Mouse (Mus musculus): Measurements from ENCODE around the gene Fignl1.

Gene Fignl1

GRCm38 (mm10) chr11:11808820-11809403 is at the start of gene Fignl1:
Gene Fignl1, minus strand, starts transcription at chr11:11808962.
- DNase-seq (ENCODE audit: low read depth): peak; percentile 99

GRCm38 (mm10) chr11:11856959-11857358 is 48.2 kb upstream of the Fignl1 start:
- no peak for DNase-seq (ENCODE audit: low read depth)

GRCm38 (mm10) chr11:11855685-11856131 is 46.9 kb upstream of the Fignl1 start:
- no peak for DNase-seq (ENCODE audit: low read depth)

GRCm38 (mm10) chr11:11855061-11855672 is 46.4 kb upstream of the Fignl1 start:
- no peak for DNase-seq (ENCODE audit: low read depth)

- no peak for DNase-seq (ENCODE audit: low read depth)
These were observed 45.1 kb upstream of the Fignl1 start for GRCm38 (mm10) chr11:11853731-11854461.

GRCm38 (mm10) chr11:11851957-11852505 is 43.3 kb upstream of the Fignl1 start:
- no peak for DNase-seq (ENCODE audit: low read depth)

- DNase-seq (ENCODE audit: low read depth): no peak
These were observed 41.9 kb upstream of the Fignl1 start for GRCm38 (mm10) chr11:11850476-11851267.

- no peak for DNase-seq (ENCODE audit: low read depth)
These were observed 41.0 kb upstream of the Fignl1 start for GRCm38 (mm10) chr11:11849513-11850311.

- DNase-seq (ENCODE audit: low read depth): no peak
These were observed 39.7 kb upstream of the Fignl1 start for GRCm38 (mm10) chr11:11848467-11848866.

- DNase-seq (ENCODE audit: low read depth): no peak
These were observed 36.3 kb upstream of the Fignl1 start for GRCm38 (mm10) chr11:11845044-11845443.

- no peak for DNase-seq (ENCODE audit: low read depth)
These were observed 35.7 kb upstream of the Fignl1 start for GRCm38 (mm10) chr11:11844367-11844971.

GRCm38 (mm10) chr11:11841590-11841989 is 32.8 kb upstream of the Fignl1 start:
- DNase-seq (ENCODE audit: low read depth): no peak

- DNase-seq (ENCODE audit: low read depth): no peak
These were observed 32.0 kb upstream of the Fignl1 start for GRCm38 (mm10) chr11:11840746-11841145.

GRCm38 (mm10) chr11:11839874-11840273 is 31.1 kb upstream of the Fignl1 start:
- no peak for DNase-seq (ENCODE audit: low read depth)

- DNase-seq (ENCODE audit: low read depth): no peak
These were observed 28.6 kb upstream of the Fignl1 start for GRCm38 (mm10) chr11:11837384-11837783.

GRCm38 (mm10) chr11:11836713-11837370 is 28.1 kb upstream of the Fignl1 start:
- DNase-seq (ENCODE audit: low read depth): peak; percentile 56

GRCm38 (mm10) chr11:11836262-11836661 is 27.5 kb upstream of the Fignl1 start:
- DNase-seq (ENCODE audit: low read depth): no peak

- DNase-seq (ENCODE audit: low read depth): no peak
These were observed 27.0 kb upstream of the Fignl1 start for GRCm38 (mm10) chr11:11835791-11836190.

- no peak for DNase-seq (ENCODE audit: low read depth)
These were observed 26.6 kb upstream of the Fignl1 start for GRCm38 (mm10) chr11:11835361-11835760.

- DNase-seq (ENCODE audit: low read depth): no peak
These were observed 24.3 kb upstream of the Fignl1 start for GRCm38 (mm10) chr11:11833100-11833499.

Measured in induced T-regulatory cell, adult 2 months (primary cell).